Mouse (Mus musculus) heart, postnatal 4 days (tissue): ENCODE measurements around the gene Tgif2. TPM values are rescaled to one million over a fixed set of nuclear protein-coding genes. Genes with fewer than 3 reads are reported as not detected.
A peak's percentile ranks its signal among the peaks of the same experiment; 100 is the strongest.
"Not testable (repeated sequence)": the region's sequence is repeated elsewhere in the genome, so short reads cannot be mapped to it uniquely, and the experiment has no call there.

Source experiments
- DNase-seq: peaks from one replicate; pipeline ENCODE4 v3.0.0; 2021
- total RNA-seq, 2 experiments: library from RNA; stranded (reverse); gene quantifications; 2 replicates each; pipeline ENCODE4 v1.2.3; 2021

Gene Tgif2
- total RNA-seq, 2 experiments from 2014 or later, result 18.2 to 19.3 TPM

GRCm38 (mm10) chr2:156877726-156878125 is 37.9 kb downstream of the Tgif2 start:
- peak; percentile 23 for DNase-seq

GRCm38 (mm10) chr2:156879541-156879940 is 39.7 kb downstream of the Tgif2 start:
- peak; percentile 22 for DNase-seq

GRCm38 (mm10) chr2:156882431-156883001 is 42.7 kb downstream of the Tgif2 start:
- DNase-seq, result no peak

GRCm38 (mm10) chr2:156884396-156885211 is 44.8 kb downstream of the Tgif2 start:
- DNase-seq, result no peak

GRCm38 (mm10) chr2:156885666-156886065 is 45.9 kb downstream of the Tgif2 start:
- DNase-seq, result not testable (repeated sequence)

- no peak for DNase-seq
These were observed 46.4 kb downstream of the Tgif2 start for GRCm38 (mm10) chr2:156886084-156886631.

GRCm38 (mm10) chr2:156887017-156887416 is 47.2 kb downstream of the Tgif2 start, which contains the start of gene Sla2:
TSS of gene Sla2 (minus strand) at chr2:156887192.
- DNase-seq, result no peak

- DNase-seq, result no peak
These were observed 48.7 kb downstream of the Tgif2 start for GRCm38 (mm10) chr2:156888490-156888889.

- DNase-seq, result no peak
These were observed 52.4 kb downstream of the Tgif2 start for GRCm38 (mm10) chr2:156892240-156892639.

GRCm38 (mm10) chr2:156892821-156893220 is 53.0 kb downstream of the Tgif2 start:
- no peak for DNase-seq

GRCm38 (mm10) chr2:156894496-156895265 is 54.9 kb downstream of the Tgif2 start:
- no peak for DNase-seq

- no peak for DNase-seq
These were observed 56.6 kb downstream of the Tgif2 start for GRCm38 (mm10) chr2:156896384-156896914.

GRCm38 (mm10) chr2:156897034-156897433 is 57.2 kb downstream of the Tgif2 start:
- DNase-seq, result no peak

GRCm38 (mm10) chr2:156898374-156898773 is 58.6 kb downstream of the Tgif2 start:
- DNase-seq, result no peak

- DNase-seq, result no peak
These were observed 59.4 kb downstream of the Tgif2 start for GRCm38 (mm10) chr2:156899184-156899583.

- no peak for DNase-seq
These were observed 61.5 kb downstream of the Tgif2 start for GRCm38 (mm10) chr2:156901344-156901743.

- DNase-seq, result no peak
These were observed 62.1 kb downstream of the Tgif2 start for GRCm38 (mm10) chr2:156901883-156902282.

GRCm38 (mm10) chr2:156902411-156902810 is 62.6 kb downstream of the Tgif2 start:
- not testable (repeated sequence) for DNase-seq

GRCm38 (mm10) chr2:156903367-156903766 is 63.6 kb downstream of the Tgif2 start:
- no peak for DNase-seq
